Mouse (Mus musculus) adrenal gland, adult 8-10 months (tissue): ENCODE results near the gene Chrna10. TPM values are rescaled to one million over a fixed set of nuclear protein-coding genes. Genes with fewer than 3 reads are reported as not detected.

ENCODE experiments used
- DNase-seq: peaks from one replicate; pipeline ENCODE4 v3.0.0; 2022
- total RNA-seq, 4 experiments: library from RNA; stranded (reverse); gene quantifications; 2 replicates each; pipeline ENCODE4 v1.2.4; 2022

Chrna10 gene
- total RNA-seq, 4 experiments from 2014 or later, result 0.28 TPM; not detected in 3

DNA sequence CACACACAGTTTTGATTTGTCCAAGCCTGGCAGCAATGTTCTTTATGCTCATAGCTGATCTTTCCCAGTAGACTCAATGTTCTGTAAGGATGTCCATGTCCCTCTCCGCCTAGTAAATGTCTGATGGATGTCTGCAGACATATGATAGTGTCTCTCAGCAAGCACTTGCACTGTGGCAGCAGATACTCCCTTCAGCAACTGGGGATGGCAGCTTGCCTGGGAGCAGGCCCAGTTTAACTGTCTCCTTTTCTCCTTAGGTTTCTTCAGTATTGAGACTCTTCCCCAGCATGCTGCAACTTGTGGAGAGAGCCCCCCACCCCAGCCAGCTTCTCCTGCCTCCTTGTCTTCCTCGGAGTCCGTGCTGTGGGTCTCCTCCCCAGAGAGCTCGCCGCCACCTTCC is 34.8 kb downstream of the Chrna10 start:
- DNase-seq, result no peak

DNA sequence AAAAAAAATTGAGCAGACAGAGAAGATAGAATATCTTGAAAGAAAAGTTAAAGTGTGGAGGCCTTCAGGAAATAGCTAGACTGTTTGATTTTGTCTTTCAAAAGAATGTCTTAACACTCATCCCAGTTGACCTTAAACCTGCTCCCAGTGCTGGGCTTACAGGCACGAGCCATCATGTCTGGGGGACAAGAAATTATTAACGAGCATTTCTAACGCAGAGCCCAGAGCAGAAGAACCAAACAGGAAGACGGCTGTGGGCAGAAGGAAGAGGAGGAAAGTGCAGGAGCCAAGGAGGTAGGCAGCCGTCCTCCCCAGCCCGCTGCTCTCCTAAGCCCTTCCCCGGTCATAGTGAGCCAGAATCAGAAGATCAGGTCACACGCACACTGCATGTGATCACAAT is 36.3 kb downstream of the Chrna10 start:
- no peak for DNase-seq

DNA sequence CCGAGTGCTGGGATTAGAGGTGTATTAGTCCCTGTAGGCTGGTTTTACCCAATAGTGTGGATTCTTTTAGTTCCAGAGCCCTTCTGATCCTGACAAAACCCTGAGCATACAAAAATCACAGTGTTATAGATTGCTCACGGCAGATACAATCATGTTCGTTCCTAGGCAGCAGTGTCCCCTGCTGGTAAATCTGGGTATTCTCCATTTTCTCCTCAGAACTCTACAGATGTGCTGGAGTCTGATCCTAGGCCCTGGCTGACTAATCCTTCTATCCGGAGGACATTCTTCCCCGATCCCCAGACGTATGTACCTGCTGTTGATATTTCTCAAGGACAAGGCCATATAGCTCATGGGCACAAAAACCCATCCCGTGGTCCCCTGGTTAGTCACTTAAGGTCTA is 38.1 kb downstream of the Chrna10 start:
- DNase-seq, result no peak

DNA sequence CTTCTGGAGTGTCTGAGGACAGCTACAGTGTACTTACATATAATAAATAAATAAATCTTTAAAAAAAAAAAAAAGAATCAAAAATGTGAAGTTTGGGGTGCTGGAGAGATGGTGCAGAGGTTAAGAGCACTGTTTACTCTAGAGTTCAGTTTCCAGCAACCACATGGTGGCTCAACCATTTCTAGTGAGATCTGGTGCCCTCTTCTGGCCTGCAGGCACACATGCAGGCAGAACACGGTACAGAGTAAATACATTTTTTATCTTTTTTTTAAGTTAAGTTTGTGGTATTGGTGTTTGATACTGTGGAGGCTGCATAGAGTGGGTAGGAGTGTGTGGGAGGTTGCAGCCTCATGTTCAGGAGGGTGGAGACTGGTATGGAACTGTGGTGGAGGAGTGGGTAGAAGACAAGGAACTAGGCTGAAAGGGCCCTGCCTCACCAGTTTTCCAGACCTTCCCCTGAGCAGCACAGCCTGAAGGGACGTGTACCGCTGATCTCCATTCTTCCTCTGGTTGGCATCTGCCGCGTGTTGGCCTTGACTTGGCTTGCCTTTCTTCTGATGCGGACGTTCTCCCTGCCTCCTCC is 39.8 kb downstream of the Chrna10 start:
- no peak for DNase-seq

GRCm38 (mm10) chr7:102066363-102066762 is 50.3 kb downstream of the Chrna10 start:
- DNase-seq, result no peak

DNA sequence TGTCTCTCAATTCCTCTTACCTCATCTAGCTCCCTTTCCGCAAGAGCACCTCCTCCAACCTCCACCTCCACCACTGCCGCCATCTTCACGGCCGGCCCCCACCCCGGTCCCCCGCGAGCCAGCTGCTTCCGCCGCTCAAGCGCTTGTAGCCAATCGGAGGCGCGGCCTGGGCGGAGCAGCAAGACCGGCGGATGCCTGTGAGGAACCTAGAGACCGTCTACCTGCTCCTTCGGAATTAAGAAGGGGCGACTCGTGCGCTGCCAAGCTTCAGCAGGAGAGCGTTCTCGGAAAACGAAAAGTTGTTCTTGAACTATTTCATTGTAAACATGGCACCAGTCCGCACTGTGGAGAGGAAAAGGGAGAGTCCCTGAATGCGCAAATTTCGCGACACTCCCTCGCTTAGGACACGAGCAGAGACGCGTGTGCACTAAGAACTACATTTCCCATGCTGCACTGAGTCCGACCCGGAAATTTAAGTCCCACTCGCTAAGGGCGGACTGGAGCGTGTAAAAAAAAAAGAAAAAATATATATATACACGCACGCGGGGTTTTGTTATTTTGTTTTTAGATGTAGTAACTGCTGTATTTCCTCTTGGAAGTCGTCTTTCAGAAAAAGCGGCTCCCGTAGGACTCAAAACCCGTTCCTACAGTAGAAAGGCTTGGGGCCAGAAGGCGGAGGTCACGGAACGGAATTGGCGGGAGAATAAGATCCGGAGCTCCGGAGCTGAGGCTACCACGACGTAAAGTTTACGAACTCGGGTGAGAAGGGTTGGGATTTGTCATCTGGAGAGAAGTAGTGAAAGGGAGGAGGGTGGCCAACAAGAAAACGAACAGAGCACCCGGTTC is 51.4 kb downstream of the Chrna10 start, which contains the start of the genes Rnf121, Xndc1 and Xntrpc:
Gene Rnf121, minus strand, starts transcription at position 424 of the 846 bp plus-strand sequence.
Gene Xndc1, plus strand, starts transcription at position 466 of the 846 bp plus-strand sequence.
Gene Xntrpc, plus strand, starts transcription at position 668 of the 846 bp plus-strand sequence.
- DNase-seq, result peak; percentile 91

- DNase-seq, result no peak
These were observed 52.0 kb downstream of the Chrna10 start for GRCm38 (mm10) chr7:102064655-102065045.

DNA sequence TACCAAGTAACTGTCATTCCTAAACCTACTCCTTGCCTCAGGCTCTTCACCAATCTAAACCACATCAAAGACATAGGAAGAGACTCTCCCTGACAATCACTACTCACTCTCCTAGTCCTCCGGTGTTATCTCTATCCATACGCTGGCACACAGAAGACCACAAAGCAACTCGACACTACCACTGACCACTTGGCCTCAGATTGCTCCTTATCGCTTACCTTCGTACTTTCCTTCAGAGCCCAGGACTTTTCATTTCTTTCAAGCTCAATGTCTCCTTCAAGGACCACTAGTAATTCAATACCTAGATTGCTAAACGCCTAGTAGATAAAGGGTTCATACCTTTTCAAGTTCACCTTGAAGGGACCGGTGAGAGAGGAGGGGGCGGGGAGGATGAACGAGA is 52.7 kb downstream of the Chrna10 start:
- no peak for DNase-seq

GRCm38 (mm10) chr7:102062203-102062602 is 54.4 kb downstream of the Chrna10 start:
- no peak for DNase-seq

DNA sequence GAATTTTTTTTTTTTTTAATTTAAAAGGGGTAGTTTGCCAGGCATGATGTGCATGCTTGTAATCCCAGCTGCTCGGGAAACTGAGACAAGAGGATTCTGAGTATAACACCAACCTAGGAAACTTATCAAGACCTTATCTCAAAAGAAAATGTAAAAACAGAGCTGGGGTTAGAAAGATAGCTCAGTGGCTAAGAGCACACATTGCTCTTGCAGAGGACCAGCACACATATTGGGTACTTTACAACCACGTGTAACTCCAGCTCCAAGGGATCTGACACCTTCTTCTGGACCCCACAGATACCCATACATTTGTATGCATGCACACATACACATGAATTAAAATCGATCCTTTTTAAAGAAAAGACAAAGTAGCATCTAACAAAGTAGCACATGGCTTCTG is 55.3 kb downstream of the Chrna10 start:
- no peak for DNase-seq

Other genes starting within 250 kb of the Chrna10 start
- 1 to 10 TPM in 2 of 4 experiments, not detected in 2; 4.0 to 5.9 TPM for gene Folr1, start 246.0 kb downstream of the Chrna10 start, total RNA-seq
- 100 to 1,000 TPM in 3 of 4 experiments, 10 to 100 TPM in 1; 92.8 to 107 (median 104) TPM for gene Lamtor1, start 210.9 kb downstream of the Chrna10 start, total RNA-seq
- not detected for gene Tomt, start 210.5 kb downstream of the Chrna10 start, total RNA-seq
- 10 to 100 TPM; 11.3 to 19.1 (median 16.7) TPM for gene Lrrc51, start 182.9 kb downstream of the Chrna10 start, total RNA-seq
- 100 to 1,000 TPM; 191 to 248 (median 221) TPM for gene Numa1, start 182.7 kb downstream of the Chrna10 start, total RNA-seq
- 10 to 100 TPM in 2 of 4 experiments, 1 to 10 TPM in 2; 8.1 to 12.5 (median 10.1) TPM for gene Il18bp, start 98.1 kb downstream of the Chrna10 start, total RNA-seq
- 10 to 100 TPM; 34.1 to 56.0 (median 38.4) TPM for gene Rnf121, start 51.4 kb downstream of the Chrna10 start, total RNA-seq
- gene Xndc1, start 51.3 kb downstream of the Chrna10 start, total RNA-seq, result 10 to 100 TPM; 12.4 to 23.7 (median 18.7) TPM
- gene Xntrpc, start 51.1 kb downstream of the Chrna10 start, total RNA-seq, result 1 to 10 TPM; 1.1 to 3.5 (median 1.5) TPM
- gene Trpc2, start 33.7 kb downstream of the Chrna10 start, total RNA-seq, result under 1 TPM in 1 of 4 experiments, not detected in 3; 0.22 TPM
- not detected for gene Art1, start 15.1 kb downstream of the Chrna10 start, total RNA-seq
- under 1 TPM in 1 of 4 experiments, not detected in 3; 0.38 TPM for gene Art5, start 7.3 kb downstream of the Chrna10 start, total RNA-seq
- gene Nup98, start 93.3 kb upstream of the Chrna10 start, total RNA-seq, result 10 to 100 TPM; 56.0 to 84.3 (median 74.0) TPM
- 10 to 100 TPM; 76.4 to 94.5 (median 93.0) TPM for gene Pgap2, start 93.4 kb upstream of the Chrna10 start, total RNA-seq
- 10 to 100 TPM; 39.8 to 54.4 (median 47.5) TPM for gene Rhog, start 139.2 kb upstream of the Chrna10 start, total RNA-seq
- gene Stim1, start 151.0 kb upstream of the Chrna10 start, total RNA-seq, result 10 to 100 TPM; 74.4 to 93.6 (median 83.3) TPM